Mouse (Mus musculus): Measurements from ENCODE around the gene Gm20826.
"Not testable (repeated sequence)": the region's sequence is repeated elsewhere in the genome, so short reads cannot be mapped to it uniquely, and the experiment has no call there.

Gene Gm20826

GRCm38 (mm10) chrY:7638389-7638788 is at the start of gene Gm20826:
Gene Gm20826 (minus strand): TSS chrY:7638489.
- not testable (repeated sequence) for DNase-seq (ENCODE audit: low spot score)

Measured in urinary bladder, postnatal 10 days (tissue).